Mouse (Mus musculus): ENCODE measurements around the gene Serpina1e. TPM values are rescaled to one million over a fixed set of nuclear protein-coding genes. Genes with fewer than 3 reads are reported as not detected.

Gene Serpina1e
- polyA plus RNA-seq (2017; shearing (Covaris generic)): not detected

GRCm38 (mm10) chr12:103958798-103959197 lies at the start of gene Serpina1e:
Gene Serpina1e (minus strand): TSS chr12:103958975.

GRCm38 (mm10) chr12:103989857-103990256 lies 31.1 kb upstream of the Serpina1e start, which contains the start of gene Serpina11:
Gene Serpina11 (minus strand): TSS chr12:103989957.

GRCm38 (mm10) chr12:103904837-103905340 lies 53.9 kb downstream of the Serpina1e start, which contains the start of gene Serpina1c:
Gene Serpina1c (minus strand): TSS chr12:103904887.

Other genes with a start within 250 kb of the Serpina1e start
- gene Serpina1d, start 185.4 kb downstream of the Serpina1e start, polyA plus RNA-seq (2017; shearing (Covaris generic)): not detected
- gene Serpina1b, start 128.6 kb downstream of the Serpina1e start, polyA plus RNA-seq (2017; shearing (Covaris generic)): not detected
- gene Serpina1a, start 95.4 kb downstream of the Serpina1e start, polyA plus RNA-seq (2017; shearing (Covaris generic)): not detected
- gene Serpina1c, start 54.1 kb downstream of the Serpina1e start, polyA plus RNA-seq (2017; shearing (Covaris generic)): not detected
- not detected for gene Serpina11, start 31.0 kb upstream of the Serpina1e start, polyA plus RNA-seq (2017; shearing (Covaris generic))
- 1.7 TPM for gene Serpina9, start 54.8 kb upstream of the Serpina1e start, polyA plus RNA-seq (2017; shearing (Covaris generic))
- not detected for gene Serpina12, start 85.5 kb upstream of the Serpina1e start, polyA plus RNA-seq (2017; shearing (Covaris generic))
- not detected for gene Serpina5, start 142.1 kb upstream of the Serpina1e start, polyA plus RNA-seq (2017; shearing (Covaris generic))
- not detected for gene Serpina3a, start 153.7 kb upstream of the Serpina1e start, polyA plus RNA-seq (2017; shearing (Covaris generic))
- gene Serpina3b, start 169.0 kb upstream of the Serpina1e start, polyA plus RNA-seq (2017; shearing (Covaris generic)): not detected
- not detected for gene Serpina3c, start 194.9 kb upstream of the Serpina1e start, polyA plus RNA-seq (2017; shearing (Covaris generic))